Mouse (Mus musculus): ENCODE results near the gene Cspg4. TPM values are rescaled to one million over a fixed set of nuclear protein-coding genes. Genes with fewer than 3 reads are reported as not detected.

Gene Cspg4
- polyA plus RNA-seq, 1 experiment from 2014 or later: 0.62 TPM

DNA sequence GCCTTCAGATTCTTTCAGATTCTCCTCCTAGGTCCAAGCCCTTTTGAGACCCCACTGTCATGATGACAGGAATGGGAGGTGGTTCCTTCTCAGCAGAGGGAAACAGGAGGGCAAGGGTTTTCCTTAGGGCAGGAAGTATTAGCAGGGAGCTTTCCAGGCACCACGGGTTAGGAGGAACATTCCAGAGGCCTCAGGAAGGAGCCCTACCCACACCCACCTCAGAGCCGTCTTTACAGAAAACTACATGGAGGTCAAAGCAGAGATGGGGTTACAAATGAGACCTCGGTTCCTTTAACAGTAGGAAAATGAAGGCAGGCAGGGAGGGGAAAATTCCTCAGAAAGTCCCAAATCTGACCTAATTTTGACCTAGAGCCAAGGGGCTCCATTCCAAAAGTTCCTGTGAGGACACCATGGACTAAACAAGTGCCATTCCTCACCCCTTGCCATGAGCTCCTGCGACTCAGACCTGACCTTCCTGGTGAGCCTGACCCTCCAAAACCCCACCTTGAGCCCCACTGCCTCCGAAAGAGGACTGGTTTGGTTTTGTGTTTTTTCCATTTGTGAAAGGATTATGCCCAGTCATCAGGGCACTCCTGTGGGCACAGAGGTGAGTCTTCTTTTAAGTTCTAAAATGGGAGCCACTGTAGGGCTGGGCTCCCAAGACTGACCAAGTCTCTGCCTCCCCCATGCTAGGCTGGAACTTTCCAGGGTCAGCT, 51.0 kb downstream of the Cspg4 start:
- no peak for ATAC-seq
- H3K4me2 ChIP-seq: no peak overlapping the region
- no peak overlapping the region for H3K4me3 ChIP-seq
- no peaks in the 10 kb centered on the region for H3K27me3 ChIP-seq (replicated peaks)
- no peaks in the 10 kb centered on the region for H3K9me3 ChIP-seq (replicated peaks)
- H3K9ac ChIP-seq: no peak overlapping the region
- H3K4me1 ChIP-seq: no peaks in the 10 kb centered on the region
- 52% methylated on average over 5 of the region's 5 CpGs for WGBS (ENCODE audit: insufficient replicate concordance)
- peaks cover 13% of the 10 kb centered on the region for H3K36me3 ChIP-seq
- no peak overlapping the region for H3K27ac ChIP-seq

DNA sequence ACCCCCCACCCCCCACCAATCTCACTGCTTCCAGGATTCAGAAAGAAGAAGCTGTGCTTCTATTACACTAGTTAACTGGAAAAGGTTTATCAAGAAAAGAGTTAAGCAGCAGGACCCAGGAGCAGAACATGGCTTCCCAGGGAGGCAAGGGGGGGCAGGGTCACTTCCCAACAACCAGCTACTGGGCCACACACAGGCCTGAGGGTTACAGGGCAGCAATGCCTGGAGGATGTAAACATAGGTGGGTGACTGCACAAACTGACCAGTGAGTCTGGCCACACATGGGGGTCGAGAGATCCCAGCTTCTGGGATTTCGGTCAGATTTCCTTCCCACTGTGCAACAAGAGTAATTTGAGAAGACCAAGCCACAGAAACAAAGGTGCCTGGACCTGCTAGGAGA, 52.3 kb downstream of the Cspg4 start:
- Histone ChIP-seq H3K9ac (no peak overlapping the region), H3K4me1 (no peaks in the 10 kb centered on the region), H3K4me3 (no peak overlapping the region), H3K9me3 (replicated peaks) (no peaks in the 10 kb centered on the region), H3K4me2 (no peak overlapping the region), H3K27ac (no peak overlapping the region), H3K27me3 (replicated peaks) (no peaks in the 10 kb centered on the region), H3K36me3 (peaks cover 25% of the 10 kb centered on the region)
- ATAC-seq: no peak
- 77% methylated on average over 2 of the region's 2 CpGs for WGBS (ENCODE audit: insufficient replicate concordance)

DNA sequence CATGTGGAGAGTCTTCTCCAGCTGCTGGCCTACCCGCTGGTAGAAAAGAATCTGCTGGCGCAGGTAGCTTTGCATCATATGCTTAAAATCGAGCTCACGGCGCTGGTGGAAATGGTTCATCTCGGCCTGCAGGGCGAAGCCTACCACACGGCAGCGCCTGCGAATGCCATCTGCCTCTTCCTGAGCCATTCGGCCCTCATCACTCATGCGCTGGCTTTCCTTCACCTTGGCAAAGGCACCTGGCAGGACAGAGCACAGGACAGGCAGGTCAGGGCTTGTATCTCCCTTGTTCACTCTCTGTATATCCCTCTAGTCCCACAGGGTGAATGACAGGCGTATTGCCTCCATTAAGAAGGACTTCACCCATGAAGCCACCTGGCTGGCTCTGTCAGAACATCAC, 53.6 kb downstream of the Cspg4 start:
- whole genome bisulfite sequencing (ENCODE audit: insufficient replicate concordance): 85% methylated on average over 13 of the region's 13 CpGs
- Histone ChIP-seq H3K9me3 (replicated peaks) (no peaks in the 10 kb centered on the region), H3K27ac (no peak overlapping the region), H3K36me3 (peaks cover 28% of the 10 kb centered on the region), H3K4me1 (no peaks in the 10 kb centered on the region), H3K9ac (no peak overlapping the region), H3K4me3 (no peak overlapping the region), H3K27me3 (replicated peaks) (no peaks in the 10 kb centered on the region), H3K4me2 (no peak overlapping the region)
- no peak for ATAC-seq

DNA sequence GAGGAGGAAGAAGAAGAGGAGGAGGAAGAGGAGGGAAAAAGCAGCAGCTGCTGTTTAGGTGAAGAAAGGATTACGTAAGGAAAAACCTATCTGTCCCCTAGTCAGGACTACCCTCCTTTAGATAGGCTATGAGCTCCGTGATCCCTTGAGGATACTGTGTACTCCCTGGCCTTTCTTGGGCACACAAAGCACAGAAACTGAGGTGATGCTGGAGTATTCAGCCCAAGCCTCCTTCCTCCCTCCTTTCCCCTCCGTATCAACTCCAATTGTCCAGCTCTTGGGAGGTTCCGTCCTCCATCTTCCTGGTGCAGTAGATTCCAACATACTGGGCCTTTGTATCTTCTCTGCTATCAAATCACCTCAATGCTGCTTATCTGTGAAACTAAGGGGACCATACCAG, 57.9 kb downstream of the Cspg4 start:
- no peaks in the 10 kb centered on the region for H3K9me3 ChIP-seq (replicated peaks)
- no peak overlapping the region for H3K4me2 ChIP-seq
- H3K27me3 ChIP-seq (replicated peaks): 0 out of 2 replicates have a peak, but pooled peaks cover 11% of the 10 kb centered on the region
- no peak for ATAC-seq
- H3K27ac ChIP-seq: no peak overlapping the region
- H3K4me3 ChIP-seq: no peak overlapping the region
- H3K36me3 ChIP-seq: peaks cover 23% of the 10 kb centered on the region
- H3K4me1 ChIP-seq: peaks cover 35% of the 10 kb centered on the region
- 81% methylated on average over 4 of the region's 4 CpGs for WGBS (ENCODE audit: insufficient replicate concordance)
- H3K9ac ChIP-seq: no peak overlapping the region

DNA sequence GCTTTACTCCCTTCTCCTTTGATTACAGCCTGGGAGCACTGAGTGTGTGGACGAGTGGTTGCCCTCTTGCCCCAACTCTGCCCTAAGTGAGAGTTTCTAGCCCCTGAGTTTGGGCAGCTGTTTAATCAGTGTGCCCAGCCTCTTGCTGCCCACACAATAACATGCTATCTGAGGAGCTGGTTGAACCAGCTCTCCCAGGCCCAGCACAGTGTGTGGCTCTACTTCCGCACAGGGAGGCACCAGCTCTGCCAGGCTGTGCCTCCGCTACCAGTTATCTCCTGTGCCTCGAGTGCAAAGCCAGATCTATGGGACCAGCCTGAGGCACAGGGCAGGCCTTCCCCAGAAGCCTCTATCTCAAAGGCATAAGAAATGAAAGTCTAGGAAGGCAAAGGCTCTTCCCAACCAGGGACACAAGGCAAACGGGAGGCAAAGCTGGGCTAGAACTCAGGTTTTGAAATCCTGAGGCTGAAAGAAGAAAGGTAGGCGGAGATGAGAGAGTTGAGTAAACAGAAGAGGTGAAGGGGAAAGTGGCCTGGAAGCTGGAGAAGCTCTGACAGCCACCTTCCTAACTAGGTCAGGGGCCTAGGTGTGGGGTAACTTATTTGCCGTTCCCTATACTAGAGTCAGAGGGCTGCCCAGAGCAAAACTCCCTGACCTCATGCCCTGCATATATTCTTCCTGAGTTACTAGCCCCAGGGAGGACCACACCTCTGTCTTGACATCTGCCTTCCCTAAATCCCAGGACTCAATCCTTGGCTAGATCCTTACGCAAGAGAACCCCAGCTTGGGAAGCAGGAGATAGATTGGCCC, 59.2 kb downstream of the Cspg4 start:
- WGBS (ENCODE audit: insufficient replicate concordance): 58% methylated on average over 8 of the region's 8 CpGs
- H3K4me3 ChIP-seq: peak overlapping the region; percentile 5; the same call in 1 of the 2 replicates
- H3K27me3 ChIP-seq (replicated peaks): peaks cover 18% of the 10 kb centered on the region; the same call in 1 of the 2 replicates
- no peak overlapping the region for H3K27ac ChIP-seq
- H3K36me3 ChIP-seq: peaks cover 15% of the 10 kb centered on the region
- peak overlapping the region; percentile 29 for H3K4me2 ChIP-seq
- H3K9ac ChIP-seq: no peak overlapping the region
- H3K9me3 ChIP-seq (replicated peaks): no peaks in the 10 kb centered on the region
- peaks cover 43% of the 10 kb centered on the region for H3K4me1 ChIP-seq
- no peak for ATAC-seq

DNA sequence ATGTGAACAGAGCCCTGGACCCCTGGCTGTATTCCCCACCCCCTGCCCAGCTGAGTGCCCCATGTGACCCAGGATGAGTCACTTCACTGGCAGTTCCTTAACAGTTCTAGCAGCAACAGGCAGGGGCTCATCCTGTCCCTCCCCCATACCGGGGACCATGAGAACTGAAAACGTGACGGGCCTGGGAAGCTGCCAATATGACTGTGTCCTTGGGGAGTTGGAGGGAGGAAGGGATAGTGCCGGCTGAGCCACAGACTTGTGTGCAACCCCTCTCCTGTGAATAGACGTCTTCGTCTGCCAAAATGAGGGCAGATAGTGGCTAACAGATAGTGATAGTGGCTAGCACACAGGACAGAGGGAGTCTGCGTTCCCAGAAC, 59.8 kb downstream of the Cspg4 start:
- Histone ChIP-seq H3K4me3 (peak overlapping the region; percentile 16; the same call in 1 of the 2 replicates), H3K4me2 (peak overlapping the region; percentile 29), H3K9ac (no peak overlapping the region), H3K27ac (0 out of 2 replicates have a peak overlapping the region, but pooled peaks have one; percentile 36), H3K4me1 (peaks cover 43% of the 10 kb centered on the region), H3K9me3 (replicated peaks) (no peaks in the 10 kb centered on the region), H3K27me3 (replicated peaks) (peaks cover 23% of the 10 kb centered on the region; the same call in 1 of the 2 replicates), H3K36me3 (peaks cover 15% of the 10 kb centered on the region)
- WGBS (ENCODE audit: insufficient replicate concordance): 15% methylated on average over 7 of the region's 7 CpGs
- no peak for ATAC-seq

DNA sequence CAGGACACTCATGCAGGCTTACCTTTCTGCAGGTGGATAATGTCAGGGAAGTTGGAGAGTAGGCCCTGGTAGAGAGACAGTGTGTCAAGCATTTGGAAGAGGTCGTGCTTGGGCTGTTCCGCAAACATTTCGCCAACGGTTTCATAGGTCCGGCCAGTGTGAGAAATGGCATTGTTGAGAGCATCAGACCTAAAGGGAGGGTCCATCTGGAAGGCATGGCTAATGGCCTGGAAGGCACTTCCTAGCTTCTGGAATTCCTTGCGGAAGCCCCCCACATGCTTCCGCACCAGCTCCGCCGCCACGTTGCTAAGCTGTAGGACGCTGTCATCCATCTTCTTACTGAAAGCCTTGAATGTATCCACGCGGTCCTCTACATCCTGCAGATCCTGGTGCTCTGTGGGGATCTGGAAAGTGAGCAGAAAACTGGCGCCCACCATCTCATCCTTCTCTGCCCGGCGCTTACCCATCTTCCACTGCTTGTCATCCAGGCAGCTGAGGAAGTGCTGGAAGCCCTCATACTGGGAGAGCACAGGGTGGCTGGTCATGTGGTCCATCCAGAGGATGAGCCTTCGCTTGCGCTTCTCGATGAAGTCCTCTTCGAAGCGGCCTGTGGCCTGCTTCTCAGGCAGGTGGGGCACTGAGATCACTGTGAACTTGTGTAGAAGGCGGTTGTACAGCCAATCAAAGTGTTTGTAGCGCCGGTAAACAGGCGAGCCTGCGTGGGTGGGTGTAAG, 60.6 kb downstream of the Cspg4 start:
- Histone ChIP-seq H3K27me3 (replicated peaks) (peaks cover 31% of the 10 kb centered on the region), H3K27ac (peak overlapping the region; percentile 36; the same call in 1 of the 2 replicates), H3K4me1 (peaks cover 43% of the 10 kb centered on the region), H3K36me3 (peaks cover 15% of the 10 kb centered on the region), H3K4me3 (peak overlapping the region; percentile 16; the same call in 1 of the 2 replicates), H3K4me2 (peak overlapping the region; percentile 29), H3K9me3 (replicated peaks) (no peaks in the 10 kb centered on the region), H3K9ac (no peak overlapping the region)
- no peak for ATAC-seq
- 84% methylated on average over 26 of the region's 26 CpGs for WGBS (ENCODE audit: insufficient replicate concordance)

DNA sequence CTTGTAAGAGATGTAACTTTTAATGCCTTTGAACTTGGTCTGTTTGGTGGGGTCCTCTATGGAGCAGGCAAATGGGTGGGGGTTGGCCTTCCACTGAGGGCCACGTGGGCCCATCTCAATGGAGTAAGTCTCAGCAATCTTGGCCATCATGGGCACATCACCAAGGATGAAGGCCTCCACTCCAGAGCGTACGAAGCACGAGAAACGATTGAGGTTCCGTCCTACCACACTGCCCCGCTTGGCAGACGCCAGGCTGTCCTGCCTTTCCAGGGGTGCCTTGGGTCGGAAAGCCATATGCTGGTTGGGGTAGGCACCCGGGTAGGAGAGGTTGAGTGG, 61.2 kb downstream of the Cspg4 start:
- no peaks in the 10 kb centered on the region for H3K9me3 ChIP-seq (replicated peaks)
- peak overlapping the region; percentile 86; the same call in 1 of the 2 replicates for H3K4me2 ChIP-seq
- H3K9ac ChIP-seq: no peak overlapping the region
- no peak for ATAC-seq
- H3K4me3 ChIP-seq: no peak overlapping the region
- H3K4me1 ChIP-seq: peaks cover 43% of the 10 kb centered on the region
- peaks cover 15% of the 10 kb centered on the region for H3K36me3 ChIP-seq
- H3K27me3 ChIP-seq (replicated peaks): peaks cover 35% of the 10 kb centered on the region
- no peak overlapping the region for H3K27ac ChIP-seq
- 81% methylated on average over 10 of the region's 10 CpGs for WGBS (ENCODE audit: insufficient replicate concordance)

DNA sequence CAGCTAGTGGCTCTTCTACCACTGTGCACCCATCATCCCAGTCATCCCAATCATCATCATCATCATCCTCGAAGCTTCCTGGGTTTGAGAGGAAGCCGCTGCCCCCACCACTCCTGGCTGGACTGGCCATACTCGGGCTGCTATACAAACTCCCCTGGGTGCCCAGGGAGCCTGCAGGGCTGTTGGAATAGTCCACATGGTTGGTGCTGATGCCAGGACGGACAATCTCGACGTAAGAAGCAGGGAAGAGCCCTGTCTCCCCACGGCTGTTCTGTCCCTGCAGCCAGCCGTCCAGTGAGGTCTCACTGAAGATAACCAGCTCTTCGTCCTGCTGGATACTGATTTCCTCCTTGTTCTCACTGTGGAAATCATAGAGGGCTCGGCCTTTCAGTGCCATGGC, 61.6 kb downstream of the Cspg4 start:
- no peak for ATAC-seq
- Histone ChIP-seq H3K27me3 (replicated peaks) (peaks cover 39% of the 10 kb centered on the region), H3K9ac (no peak overlapping the region), H3K9me3 (replicated peaks) (no peaks in the 10 kb centered on the region), H3K27ac (no peak overlapping the region), H3K4me1 (peaks cover 43% of the 10 kb centered on the region), H3K4me2 (peak overlapping the region; percentile 86), H3K36me3 (peaks cover 11% of the 10 kb centered on the region), H3K4me3 (no peak overlapping the region)
- WGBS (ENCODE audit: insufficient replicate concordance): 60% methylated on average over 10 of the region's 10 CpGs

DNA sequence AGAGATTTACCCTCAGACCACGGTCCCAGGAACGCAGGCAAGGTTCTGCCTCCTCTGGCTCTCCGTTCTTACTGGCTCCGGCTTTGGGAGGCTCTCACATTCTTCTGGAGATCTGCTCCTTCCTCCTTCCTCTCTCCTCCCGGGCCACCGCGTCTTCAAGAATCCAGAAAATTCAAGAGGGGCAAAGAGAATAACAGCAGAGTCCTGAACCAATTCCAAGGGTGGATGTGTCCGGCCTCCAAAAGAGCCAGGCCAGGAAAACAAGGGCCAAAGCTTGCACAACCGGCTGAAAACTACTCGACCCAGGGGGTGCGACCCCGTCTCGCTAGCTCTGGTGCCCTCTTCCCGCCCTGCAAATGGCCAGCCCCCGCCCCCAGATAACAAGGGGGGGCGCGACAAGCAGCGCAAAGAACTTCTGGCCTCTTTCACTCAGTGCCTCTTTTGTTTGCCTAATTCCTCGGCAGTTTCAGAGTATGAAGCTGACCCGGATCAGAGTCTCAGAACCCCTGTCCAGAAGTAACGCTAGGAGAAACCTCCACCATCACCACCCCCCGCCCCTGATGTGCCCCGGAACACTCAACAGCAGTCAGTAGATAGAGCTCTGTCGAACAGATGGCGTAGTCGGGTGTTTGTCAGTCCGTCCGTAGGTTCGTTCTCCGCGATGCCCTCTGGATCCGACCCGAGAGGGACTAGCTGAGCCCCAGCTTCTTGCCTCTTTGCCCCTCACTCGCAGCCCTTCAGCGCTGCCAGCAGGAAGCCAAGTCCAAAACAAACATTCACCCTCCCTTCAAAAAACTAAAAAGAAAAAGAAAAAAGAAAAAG, 62.6 kb downstream of the Cspg4 start:
- H3K4me1 ChIP-seq: peaks cover 43% of the 10 kb centered on the region
- peak overlapping the region; percentile 86 for H3K4me2 ChIP-seq
- ATAC-seq: 0 out of 2 replicates have a peak, but pooled peaks have one; percentile 14
- H3K9ac ChIP-seq: peak overlapping the region; percentile 70
- H3K9me3 ChIP-seq (replicated peaks): no peaks in the 10 kb centered on the region
- H3K27me3 ChIP-seq (replicated peaks): peaks cover 41% of the 10 kb centered on the region
- peaks cover 1% of the 10 kb centered on the region; the same call in 1 of the 2 replicates for H3K36me3 ChIP-seq
- WGBS (ENCODE audit: insufficient replicate concordance): 3% methylated on average over 35 of the region's 35 CpGs
- H3K4me3 ChIP-seq: peak overlapping the region; percentile 67
- peak overlapping the region; percentile 73 for H3K27ac ChIP-seq

All from liver, embryonic 12.5 days (tissue).